21 mouse cellular contexts compared by ENCODE assay signal in genomic region chr12:118887964-118888363, GRCm38 (mm10). TPM values are rescaled to one million over a fixed set of nuclear protein-coding genes. Genes with fewer than 3 reads are reported as not detected.
DNase-seq lines count a peak whose midpoint lies in the region; ATAC-seq and TF ChIP-seq lines count a peak whose summit lies in the region.
"Had no signal": no experiment of that assay in that cellular context is flagged by ENCODE, and none has a peak within 500 bp of the region (broad histone marks: within the 10 kb centered on the region; RNA-seq: fewer than 3 reads in every experiment).

No protein-coding gene starts in this region.

- TF ChIP-seq EP300 in lung, postnatal 0 days (IDR thresholded peaks at IDR 0.05): peak; percentile 43; the same call in 1 of the 2 replicates
- TF ChIP-seq EP300 in liver, postnatal 0 days (IDR thresholded peaks at IDR 0.05; ENCODE audit: low read depth): no peak

- H3K27ac ChIP-seq in kidney, postnatal 0 days: no peak overlapping the region
- H3K27ac ChIP-seq in lung, postnatal 0 days (ENCODE audit: low read length): no peak overlapping the region
- no peak overlapping the region for H3K27ac ChIP-seq in liver, postnatal 0 days (ENCODE audit: low read depth)
- no peak overlapping the region for H3K27ac ChIP-seq in forebrain, embryonic 16.5 days (ENCODE audit: low read length)
- H3K27ac ChIP-seq: forebrain, embryonic 15.5 days had no signal

- no peak for TF ChIP-seq CTCF in kidney, postnatal 0 days (IDR thresholded peaks at IDR 0.05; ENCODE audit: low read depth)
- no peak for TF ChIP-seq CTCF in lung, postnatal 0 days (IDR thresholded peaks at IDR 0.05)
- no peak for TF ChIP-seq CTCF in liver, postnatal 0 days (IDR thresholded peaks at IDR 0.05; ENCODE audit: low read depth)

- no peaks in the 10 kb centered on the region for H3K36me3 ChIP-seq in kidney, postnatal 0 days (ENCODE audit: insufficient read depth, low read length)
- H3K36me3 ChIP-seq in lung, postnatal 0 days (ENCODE audit: insufficient read depth, low read length): no peaks in the 10 kb centered on the region
- no peaks in the 10 kb centered on the region for H3K36me3 ChIP-seq in liver, postnatal 0 days (replicated peaks; ENCODE audit: insufficient read depth, low read length)
- H3K36me3 ChIP-seq in forebrain, embryonic 16.5 days (ENCODE audit: control insufficient read depth, insufficient read depth): no peaks in the 10 kb centered on the region
- H3K36me3 ChIP-seq: forebrain, embryonic 15.5 days had no signal

- H3K4me2 ChIP-seq in kidney, postnatal 0 days (ENCODE audit: low read length): no peak overlapping the region
- H3K4me2 ChIP-seq in lung, postnatal 0 days (replicated peaks; ENCODE audit: low read depth, low read length): no peak overlapping the region
- H3K4me2 ChIP-seq in liver, postnatal 0 days (ENCODE audit: low read depth, low read length): no peak overlapping the region
- no peak overlapping the region for H3K4me2 ChIP-seq in forebrain, embryonic 16.5 days (ENCODE audit: low read length)
- H3K4me2 ChIP-seq: forebrain, embryonic 15.5 days had no signal

- intact Hi-C loops in heart, postnatal 14 days (cut with DNase I): no loop called here

- no peaks in the 10 kb centered on the region for H3K9me3 ChIP-seq in kidney, postnatal 0 days (replicated peaks; ENCODE audit: low read length)
- no peaks in the 10 kb centered on the region for H3K9me3 ChIP-seq in lung, postnatal 0 days (ENCODE audit: low read length)
- no peaks in the 10 kb centered on the region for H3K9me3 ChIP-seq in liver, postnatal 0 days (ENCODE audit: low read length)
- H3K9me3 ChIP-seq in forebrain, embryonic 16.5 days (ENCODE audit: control insufficient read depth, low read length): no peaks in the 10 kb centered on the region
- H3K9me3 ChIP-seq: forebrain, embryonic 15.5 days had no signal

- H3K9ac ChIP-seq in kidney, postnatal 0 days (ENCODE audit: low read depth, low read length): no peak overlapping the region
- H3K9ac ChIP-seq in lung, postnatal 0 days (replicated peaks; ENCODE audit: low read depth): no peak overlapping the region
- no peak overlapping the region for H3K9ac ChIP-seq in liver, postnatal 0 days (replicated peaks)
- no peak overlapping the region for H3K9ac ChIP-seq in forebrain, embryonic 16.5 days (replicated peaks; ENCODE audit: low read depth, low read length)
- H3K9ac ChIP-seq: forebrain, embryonic 15.5 days had no signal

- H3K4me3 ChIP-seq in kidney, postnatal 0 days (replicated peaks; ENCODE audit: low read depth, low read length): no peak overlapping the region
- no peak overlapping the region for H3K4me3 ChIP-seq in lung, postnatal 0 days (ENCODE audit: low read depth, low read length)
- H3K4me3 ChIP-seq in liver, postnatal 0 days (ENCODE audit: low read depth, low read length): no peak overlapping the region
- no peak overlapping the region for H3K4me3 ChIP-seq in forebrain, embryonic 16.5 days (replicated peaks; ENCODE audit: low read length)
- H3K4me3 ChIP-seq: forebrain, embryonic 15.5 days had no signal

- DNase-seq in kidney, postnatal 0 days (ENCODE audit: low spot score): peak; percentile 10
- DNase-seq in kidney, adult 8-10 months: no peak
- peak; percentile 2 for DNase-seq in NIH3T3 (ENCODE audit: low read depth)
- peak; percentile 56 to 67 for DNase-seq in heart, postnatal 14 days
- DNase-seq in lung, postnatal 0 days (ENCODE audit: low spot score): peak; percentile 70
- no peak for DNase-seq in liver, postnatal 0 days
- no peak for DNase-seq in adrenal gland, adult (ENCODE audit: inconsistent age in 2 of 2, low spot score in 1 of 2)
- DNase-seq: B cell, adult 2 months; cerebellum, postnatal 25 days; gastrocnemius, postnatal 10 days; kidney, adult 2 months; right cerebral cortex, postnatal 4 days; thymus, postnatal 14 days had no signal

- H3K27me3 ChIP-seq in kidney, postnatal 0 days (ENCODE audit: insufficient read depth, low read length): no peaks in the 10 kb centered on the region
- no peaks in the 10 kb centered on the region for H3K27me3 ChIP-seq in lung, postnatal 0 days (replicated peaks; ENCODE audit: insufficient read depth, low read length)
- H3K27me3 ChIP-seq in liver, postnatal 0 days (ENCODE audit: insufficient read depth, low read length): no peaks in the 10 kb centered on the region
- no peaks in the 10 kb centered on the region for H3K27me3 ChIP-seq in forebrain, embryonic 16.5 days (replicated peaks; ENCODE audit: control insufficient read depth, insufficient read depth, low read length)
- H3K27me3 ChIP-seq: forebrain, embryonic 15.5 days had no signal

- 49% methylated on average over 2 of the region's 2 CpGs for WGBS in kidney, postnatal 0 days
- 73% methylated on average over 2 of the region's 2 CpGs for WGBS in lung, postnatal 0 days
- WGBS in liver, postnatal 0 days (ENCODE audit: insufficient replicate concordance): 61% methylated on average over 2 of the region's 2 CpGs
- WGBS in forebrain, embryonic 16.5 days: 75% methylated on average over 2 of the region's 2 CpGs

- no peak; the same call in 1 of the 2 replicates for ATAC-seq in kidney, postnatal 0 days (replicated peaks; ENCODE audit: low FRiP score, low read depth)
- peak; percentile 67 for ATAC-seq in lung, postnatal 0 days
- ATAC-seq in liver, postnatal 0 days: no peak
- no peak for ATAC-seq in forebrain, embryonic 16.5 days
- ATAC-seq: forebrain, embryonic 15.5 days; hindbrain, embryonic 16.5 days; midbrain, embryonic 16.5 days had no signal

- no peaks in the 10 kb centered on the region for H3K4me1 ChIP-seq in kidney, postnatal 0 days (replicated peaks; ENCODE audit: insufficient read depth, low read length)
- no peaks in the 10 kb centered on the region for H3K4me1 ChIP-seq in lung, postnatal 0 days (ENCODE audit: insufficient read depth, low read depth, low read length)
- H3K4me1 ChIP-seq in liver, postnatal 0 days (ENCODE audit: insufficient read depth): no peaks in the 10 kb centered on the region
- H3K4me1 ChIP-seq in forebrain, embryonic 16.5 days (replicated peaks; ENCODE audit: control insufficient read depth, insufficient read depth, low read length): no peaks in the 10 kb centered on the region
- H3K4me1 ChIP-seq: forebrain, embryonic 15.5 days had no signal

RNA-seq across cellular contexts. Expression of gene Sp8, which starts 41.8 kb away (rescaled TPM):
- polyA plus RNA-seq in kidney, postnatal 0 days (2015; fragmentation: Nextera tagmentation; extraction: Ambion mirVana): not detected in 2 replicates
- not detected for total RNA-seq in heart, postnatal 14 days (2021)
- polyA plus RNA-seq in lung, postnatal 0 days (2015; fragmentation: Nextera tagmentation; extraction: Ambion mirVana): not detected in 2 replicates
- not detected in 2 replicates for polyA plus RNA-seq in liver, postnatal 0 days (2015; fragmentation: Nextera tagmentation; extraction: Ambion mirVana)
- 11.8 and 12.0 TPM in 2 replicates for polyA plus RNA-seq in forebrain, embryonic 16.5 days (2015; fragmentation: Nextera tagmentation; extraction: Ambion mirVana)
- total RNA-seq: adrenal gland, adult 18-20 months; liver, adult 2 months; megakaryocyte, adult 5-6 weeks had no signal
- polyA plus RNA-seq: heart, embryonic 16.5 days; kidney, adult 2 months; liver, adult 2 months had no signal

Comparison
In these comparisons a context has a peak if more than half of its experiments do, and no peak if none do; other contexts are left out.
1. DNase-seq: peak in kidney, postnatal 0 days (single experiment), NIH3T3 (single experiment), heart, postnatal 14 days (2 of 2) and lung, postnatal 0 days (single experiment); none in kidney, adult 8-10 months (0 of 2), liver, postnatal 0 days (single experiment) and adrenal gland, adult (0 of 2).
2. RNA of gene Sp8, which starts 41.8 kb away (polyA plus RNA-seq): 11.8 to 12.0 TPM in forebrain, embryonic 16.5 days; not detected in kidney, postnatal 0 days, not detected in lung, postnatal 0 days and not detected in liver, postnatal 0 days; every median in the first group is over 10 times any median in the second.